Mouse (Mus musculus): Measurements from ENCODE around the gene Gtpbp2.

The Gtpbp2 gene

GRCm38 (mm10) chr17:46154336-46154735, 6.5 kb upstream of the Gtpbp2 start:
- no peak for DNase-seq

- DNase-seq = no peak
Observed at GRCm38 (mm10) chr17:46156680-46157079, 4.2 kb upstream of the Gtpbp2 start.

GRCm38 (mm10) chr17:46157131-46157530, 3.7 kb upstream of the Gtpbp2 start:
- no peak for DNase-seq

- DNase-seq = no peak
Observed at GRCm38 (mm10) chr17:46159236-46159635, 1.6 kb upstream of the Gtpbp2 start.

GRCm38 (mm10) chr17:46160090-46160662, 656 bp upstream of the Gtpbp2 start:
- peak; percentile 85 to 92 for DNase-seq

GRCm38 (mm10) chr17:46161179-46161578, 347 bp downstream of the Gtpbp2 start:
- no peak for DNase-seq

- DNase-seq = no peak
Observed at GRCm38 (mm10) chr17:46161710-46162109, 878 bp downstream of the Gtpbp2 start.

GRCm38 (mm10) chr17:46162551-46162950, 1.7 kb downstream of the Gtpbp2 start:
- no peak for DNase-seq

- DNase-seq = peak; percentile 32 to 46
Observed at GRCm38 (mm10) chr17:46162951-46163421, 2.2 kb downstream of the Gtpbp2 start.

- no peak for DNase-seq
Observed at GRCm38 (mm10) chr17:46164301-46164700, 3.5 kb downstream of the Gtpbp2 start.

- no peak for DNase-seq
Observed at GRCm38 (mm10) chr17:46164791-46165190, 4.0 kb downstream of the Gtpbp2 start.

- no peak for DNase-seq
Observed at GRCm38 (mm10) chr17:46165460-46165859, 4.6 kb downstream of the Gtpbp2 start.

GRCm38 (mm10) chr17:46166270-46166669, 5.4 kb downstream of the Gtpbp2 start:
- DNase-seq = no peak

GRCm38 (mm10) chr17:46167014-46167413, 6.2 kb downstream of the Gtpbp2 start:
- no peak for DNase-seq

- DNase-seq = no peak
Observed at GRCm38 (mm10) chr17:46168318-46168717, 7.5 kb downstream of the Gtpbp2 start.

GRCm38 (mm10) chr17:46168768-46169167, 7.9 kb downstream of the Gtpbp2 start:
- DNase-seq = no peak

GRCm38 (mm10) chr17:46170538-46170937, 9.7 kb downstream of the Gtpbp2 start:
- no peak for DNase-seq

- no peak for DNase-seq
Observed at GRCm38 (mm10) chr17:46182273-46182672, 21.4 kb downstream of the Gtpbp2 start.

GRCm38 (mm10) chr17:46188829-46189228, 28.0 kb downstream of the Gtpbp2 start:
- no peak for DNase-seq

- DNase-seq = no peak
Observed at GRCm38 (mm10) chr17:46201151-46201550, 40.3 kb downstream of the Gtpbp2 start.

- DNase-seq = peak; percentile 89 to 93
Observed at GRCm38 (mm10) chr17:46202421-46203071, 41.7 kb downstream of the Gtpbp2 start, which contains the start of the genes Polh and Xpo5. Polh (minus strand) TSS chr17:46202645. Xpo5 (plus strand) TSS chr17:46202782.

- DNase-seq = no peak
Observed at GRCm38 (mm10) chr17:46203078-46203477, 42.2 kb downstream of the Gtpbp2 start.

GRCm38 (mm10) chr17:46206676-46207075, 45.8 kb downstream of the Gtpbp2 start:
- DNase-seq = no peak

- no peak for DNase-seq
Observed at GRCm38 (mm10) chr17:46210550-46210949, 49.7 kb downstream of the Gtpbp2 start.

Data from spleen, adult 18-20 months (tissue).